Mouse (Mus musculus) right cerebral cortex, postnatal 36 days (tissue): ENCODE results near the gene Rab11fip5.

Experiments
- DNase-seq, 2 experiments: peaks; one replicate each; pipeline ENCODE4 v3.0.0; 2022; ENCODE audit warnings: low spot score in 2 of 2, mixed read lengths in 1 of 2

Rab11fip5 gene

DNA sequence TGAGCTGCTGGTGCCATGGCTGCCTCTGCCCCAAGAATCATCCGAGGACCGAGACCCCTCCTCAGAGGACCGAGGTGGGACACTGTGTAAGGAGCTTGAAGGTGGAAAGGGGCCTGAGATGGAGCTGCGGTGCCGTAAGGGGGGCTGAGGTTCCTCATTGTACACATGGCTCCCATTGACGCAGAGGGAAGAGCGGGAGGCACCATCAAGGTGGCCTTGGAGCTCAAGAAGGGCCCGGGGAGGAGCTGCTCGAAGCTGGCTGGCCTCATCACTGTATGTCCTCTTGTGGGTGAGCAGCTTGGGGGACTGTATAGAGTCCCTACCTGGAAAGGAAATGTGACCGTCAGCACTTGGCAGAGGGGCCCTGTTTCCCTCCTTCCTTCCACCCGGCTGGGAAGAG is 26.3 kb downstream of the Rab11fip5 start:
- no peak for DNase-seq

DNA sequence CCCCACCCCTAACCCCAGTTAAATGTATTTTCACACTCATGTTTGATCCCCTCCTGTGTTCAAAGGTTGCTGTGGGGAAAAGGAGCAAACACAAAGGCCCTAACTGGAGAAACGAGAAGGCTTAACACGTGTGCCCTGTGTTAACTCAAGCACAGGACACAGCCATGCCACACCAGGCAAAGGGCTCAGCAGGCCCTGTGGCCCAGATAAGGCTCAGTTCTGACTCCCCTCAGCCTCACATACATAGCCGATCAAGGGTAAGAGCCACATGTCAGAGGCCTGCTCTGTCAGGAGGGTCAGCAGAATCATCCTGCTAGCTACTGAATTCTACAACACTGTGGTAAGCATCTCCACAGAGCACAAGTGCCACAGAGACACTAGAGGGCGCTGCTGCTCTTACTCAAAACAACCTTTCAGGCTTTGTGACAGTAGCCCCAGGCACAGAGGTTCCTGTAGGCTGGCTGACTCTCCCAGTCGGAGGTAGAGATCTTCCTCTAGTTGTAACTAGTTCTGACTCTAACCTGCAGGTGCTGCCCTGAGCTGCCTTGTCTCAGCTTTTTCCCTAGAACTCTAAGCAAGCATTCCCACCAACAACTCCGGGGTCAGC is 28.3 kb downstream of the Rab11fip5 start:
- peak; percentile 78 to 81 for DNase-seq

- no peak for DNase-seq
These were observed 29.5 kb downstream of the Rab11fip5 start for GRCm38 (mm10) chr6:85344929-85345328.

DNA sequence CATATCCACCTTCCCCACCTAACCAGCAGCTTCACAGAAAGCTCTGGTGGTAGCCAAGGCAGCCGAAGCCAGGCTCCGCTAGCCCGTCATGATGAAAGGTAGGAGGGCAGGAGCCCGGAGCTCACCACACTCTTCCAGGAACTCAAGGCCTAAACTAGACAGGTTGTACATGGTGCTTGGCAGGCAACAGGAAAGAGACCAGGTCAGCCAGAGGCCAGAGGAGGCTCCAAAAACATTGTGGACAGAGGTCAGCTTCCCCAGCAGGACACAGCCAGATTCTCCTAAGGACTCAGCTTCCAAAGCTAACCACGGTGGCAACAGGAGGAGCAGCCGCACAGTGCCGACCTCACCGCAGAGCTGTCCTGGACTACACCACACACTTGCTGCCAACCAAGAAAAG is 31.4 kb downstream of the Rab11fip5 start:
- no peak for DNase-seq

- DNase-seq = no peak
These were observed 32.5 kb downstream of the Rab11fip5 start for GRCm38 (mm10) chr6:85341814-85342501.

DNA sequence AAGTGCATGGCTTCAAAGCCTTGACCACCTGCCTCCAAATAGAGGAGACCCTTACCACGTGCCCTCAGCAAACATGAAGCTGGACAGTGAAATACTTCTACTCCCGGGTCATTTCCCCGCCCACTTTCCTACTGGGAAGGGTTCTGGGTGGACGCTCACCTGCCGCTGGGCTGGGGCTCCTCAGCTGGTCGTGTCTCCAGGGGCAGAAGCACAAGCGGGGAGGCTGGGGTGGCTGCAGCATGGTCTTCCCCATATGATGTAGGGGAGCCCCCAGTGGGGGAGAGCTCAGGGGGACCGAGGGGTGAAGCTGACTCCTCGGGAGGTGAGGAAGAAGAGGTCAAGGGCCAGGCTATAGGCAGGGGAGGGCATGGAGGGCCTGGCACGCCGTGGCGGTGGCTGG is 34.2 kb downstream of the Rab11fip5 start:
- no peak for DNase-seq

DNA sequence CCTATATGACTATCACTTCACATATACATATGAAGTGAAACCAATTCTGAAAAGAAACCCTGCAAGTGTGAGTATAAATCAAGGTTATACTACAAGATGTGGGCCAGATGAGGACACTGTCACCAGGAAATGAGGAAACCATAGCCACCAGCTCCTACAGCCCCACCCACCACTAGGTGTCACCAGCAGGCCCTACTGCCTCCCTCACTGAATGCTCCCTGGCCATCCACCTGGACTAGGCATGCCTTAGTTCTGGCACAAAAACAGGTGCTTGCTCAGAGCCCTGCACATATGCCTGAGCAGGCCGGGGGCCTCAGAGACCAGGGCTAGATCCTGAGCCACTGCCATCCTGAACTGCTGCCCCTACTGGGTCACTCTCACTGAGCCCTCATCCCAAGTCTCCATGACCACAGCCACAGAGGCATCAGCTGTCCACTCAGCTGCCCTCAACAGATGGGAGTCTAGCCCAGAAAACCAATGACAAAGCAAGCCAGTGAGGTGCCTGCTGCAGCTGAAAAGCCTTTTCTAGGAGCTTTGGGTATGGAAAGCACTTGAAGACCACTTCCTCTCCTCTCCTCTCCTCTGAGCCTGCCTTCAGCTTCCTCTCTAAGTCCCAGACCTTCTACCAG is 35.0 kb downstream of the Rab11fip5 start:
- no peak for DNase-seq

- peak; percentile 56 to 63 for DNase-seq
These were observed 37.5 kb downstream of the Rab11fip5 start for GRCm38 (mm10) chr6:85336944-85337343.

GRCm38 (mm10) chr6:85335352-85335751 is 39.1 kb downstream of the Rab11fip5 start:
- no peak for DNase-seq

DNA sequence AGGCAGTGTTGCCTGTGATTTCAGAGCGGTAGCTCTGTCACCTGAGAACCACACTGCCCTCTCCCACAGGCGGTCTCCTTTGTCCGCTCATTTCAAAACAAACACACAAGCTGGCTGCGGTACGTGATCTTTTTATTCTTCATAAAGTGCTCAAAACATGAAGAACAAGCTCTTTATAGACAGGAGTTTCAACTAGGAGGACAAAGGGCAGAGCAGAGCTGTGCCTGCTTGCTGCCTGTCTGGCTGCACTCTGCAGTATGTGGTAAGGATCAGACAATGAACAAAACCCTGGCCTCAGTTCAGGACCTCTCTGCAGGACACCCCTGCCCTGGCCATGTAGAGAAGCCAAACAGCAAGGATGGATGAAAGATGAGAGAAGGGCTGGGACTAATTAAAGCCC is 39.6 kb downstream of the Rab11fip5 start:
- no peak for DNase-seq

DNA sequence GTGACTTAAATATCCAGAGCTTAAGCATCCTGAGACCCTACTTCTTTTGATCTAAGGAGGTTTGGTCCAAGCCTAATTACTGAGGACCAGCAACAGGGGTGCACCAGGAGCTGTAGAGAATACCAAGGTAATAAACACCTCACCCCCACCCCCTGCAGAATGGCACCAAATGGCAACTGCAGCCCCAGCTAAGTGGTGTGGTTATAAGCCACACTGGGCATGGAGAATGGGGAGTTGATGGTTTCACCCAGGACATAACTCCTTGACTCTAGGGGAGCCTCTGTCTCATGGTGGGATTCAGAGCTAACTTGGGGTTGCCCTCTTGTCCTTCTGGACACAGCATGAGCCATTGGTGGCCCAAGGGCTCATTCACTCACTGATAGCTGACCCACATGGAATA is 40.2 kb downstream of the Rab11fip5 start:
- DNase-seq = no peak

GRCm38 (mm10) chr6:85333732-85334131 is 40.7 kb downstream of the Rab11fip5 start:
- peak in 1 of 2 experiments; percentile 42 for DNase-seq

DNA sequence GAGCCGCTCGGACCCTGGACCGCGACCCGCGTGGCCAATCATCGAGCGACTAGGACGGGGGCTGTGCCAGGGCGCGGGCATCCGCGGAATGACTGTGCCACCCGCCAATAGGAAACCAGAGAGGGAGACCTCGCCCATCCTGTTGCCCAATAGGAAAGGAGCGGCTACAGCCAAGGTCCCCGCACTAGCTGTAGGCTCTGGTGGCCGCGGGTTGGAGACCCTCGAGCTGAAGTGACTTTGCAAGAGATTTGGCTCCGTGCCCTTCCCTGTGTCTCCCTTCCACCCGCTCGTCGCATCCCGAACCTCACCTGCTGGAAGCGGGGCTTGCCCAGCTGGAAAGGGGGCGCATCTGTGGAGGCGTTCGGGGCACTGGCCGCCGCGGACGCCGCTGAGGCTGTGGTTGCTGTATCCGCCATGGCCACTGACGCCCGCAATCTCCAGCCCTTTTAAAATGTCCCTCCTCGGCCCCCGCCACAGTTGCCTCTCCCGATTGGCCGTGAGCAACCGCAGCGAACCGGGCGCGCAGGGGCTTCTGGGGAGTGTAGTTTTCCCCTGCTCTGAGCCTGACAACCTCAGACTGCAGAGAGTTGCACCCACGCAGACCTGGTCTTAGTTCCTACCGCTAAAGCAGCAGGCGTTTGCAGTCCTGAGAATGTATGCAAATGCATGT is 41.3 kb downstream of the Rab11fip5 start, which contains the start of gene Sfxn5:
Sfxn5 (minus strand) TSS at position 423 of the 670 bp plus-strand sequence.
- DNase-seq = peak; percentile 95 to 97

- peak in 1 of 2 experiments; percentile 32 for DNase-seq
These were observed 42.0 kb downstream of the Rab11fip5 start for GRCm38 (mm10) chr6:85332351-85332999.

GRCm38 (mm10) chr6:85331736-85332135 is 42.7 kb downstream of the Rab11fip5 start:
- no peak for DNase-seq

DNA sequence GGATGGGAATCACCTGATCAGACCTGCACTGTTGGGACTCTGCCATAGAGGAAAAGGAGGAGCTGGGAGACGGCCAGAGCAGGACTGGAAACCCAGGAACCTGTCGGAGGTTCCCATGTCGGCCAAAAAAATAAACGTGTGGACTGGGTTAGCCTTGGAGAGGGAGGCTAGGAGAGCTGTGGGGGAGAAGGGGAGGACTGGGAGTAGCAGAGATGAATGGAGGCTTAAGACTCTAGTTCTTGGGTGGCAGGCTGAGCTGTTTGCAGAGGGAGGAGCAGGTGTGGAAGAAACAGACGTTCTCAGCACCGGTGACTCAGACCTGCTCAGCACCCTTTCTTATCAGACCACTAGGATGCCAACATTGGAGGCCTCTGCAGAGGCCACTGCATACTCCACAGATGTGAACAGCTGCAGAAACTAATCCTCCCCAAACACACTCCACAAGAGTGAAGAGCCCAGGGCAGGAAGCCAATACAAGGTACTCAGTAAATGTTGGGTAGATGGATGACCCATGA is 43.2 kb downstream of the Rab11fip5 start:
- no peak for DNase-seq

GRCm38 (mm10) chr6:85329666-85330185 is 44.7 kb downstream of the Rab11fip5 start:
- no peak for DNase-seq

GRCm38 (mm10) chr6:85326564-85326963 is 47.9 kb downstream of the Rab11fip5 start:
- DNase-seq = no peak

DNA sequence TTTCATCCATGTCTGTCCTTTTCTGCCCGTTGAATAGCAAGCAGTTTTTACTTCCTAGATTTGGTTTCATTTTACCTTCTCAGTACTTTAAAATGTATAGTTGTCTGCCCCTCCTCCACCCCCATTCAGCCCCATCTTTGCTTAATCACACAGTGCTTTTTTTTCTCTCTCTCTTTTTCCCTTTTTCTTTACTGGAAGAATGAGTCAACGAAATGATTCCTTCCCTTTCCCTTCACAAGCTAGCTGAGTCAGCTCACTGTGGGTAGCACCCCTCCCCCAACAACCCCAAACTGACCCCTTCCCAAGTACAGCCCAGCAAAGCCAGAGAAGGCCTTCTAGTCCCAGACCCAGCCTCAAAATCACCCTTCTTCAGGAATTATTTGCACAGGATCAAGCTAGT is 49.3 kb downstream of the Rab11fip5 start:
- DNase-seq = no peak

GRCm38 (mm10) chr6:85320445-85320866 is 54.0 kb downstream of the Rab11fip5 start:
- DNase-seq = peak; percentile 25 to 53

DNA sequence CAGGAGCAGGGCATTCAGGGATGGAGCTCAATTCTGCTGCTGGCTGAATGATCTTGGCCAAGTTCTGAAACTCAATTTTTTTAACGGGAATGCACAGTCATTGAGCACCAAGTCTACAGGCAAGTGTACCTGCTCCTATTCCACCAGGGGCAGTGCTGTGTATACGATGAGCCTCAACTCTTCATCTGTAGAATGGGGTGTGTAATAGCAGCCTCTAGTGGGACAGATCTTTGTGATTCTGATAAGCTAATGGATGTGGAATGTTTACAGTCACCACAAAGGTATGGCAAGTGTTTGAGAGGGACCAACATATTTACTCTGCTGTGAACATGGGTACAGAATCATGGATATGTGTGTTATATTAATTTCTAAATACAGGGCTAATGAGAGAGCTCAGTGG is 58.2 kb downstream of the Rab11fip5 start:
- no peak for DNase-seq
